ENCODE assay signal across 8 mouse cellular contexts in genomic region chr2:91930761-91931291, GRCm38 (mm10). TPM values are rescaled to one million over a fixed set of nuclear protein-coding genes. Genes with fewer than 3 reads are reported as not detected.
DNase-seq lines count a peak whose midpoint lies in the region; ATAC-seq and TF ChIP-seq lines count a peak whose summit lies in the region.
"Had no signal": no experiment of that assay in that cellular context is flagged by ENCODE, and none has a peak within 500 bp of the region (broad histone marks: within the 10 kb centered on the region; RNA-seq: fewer than 3 reads in every experiment).

No protein-coding gene starts in this region.

- 0 out of 2 replicates have a peak, but pooled peaks cover 4% of the 10 kb centered on the region for H3K27me3 ChIP-seq in kidney, embryonic 15.5 days
- no peaks in the 10 kb centered on the region for H3K27me3 ChIP-seq in neural tube, embryonic 11.5 days (ENCODE audit: control insufficient read depth, insufficient read depth, low read length)

- H3K4me3 ChIP-seq in embryonic fibroblast, embryonic 13.5 days (ENCODE audit: insufficient read depth, low read length): peak overlapping the region; percentile 11
- H3K4me3 ChIP-seq in kidney, embryonic 15.5 days (replicated peaks): peak overlapping the region; percentile 63
- H3K4me3 ChIP-seq in neural tube, embryonic 11.5 days (ENCODE audit: low read depth, low read length): peak overlapping the region; percentile 79

- no peaks in the 10 kb centered on the region for H3K4me1 ChIP-seq in embryonic fibroblast, embryonic 13.5 days (ENCODE audit: control insufficient read depth, insufficient read depth, low read length)
- H3K4me1 ChIP-seq in kidney, embryonic 15.5 days: peaks cover 61% of the 10 kb centered on the region
- peaks cover 37% of the 10 kb centered on the region for H3K4me1 ChIP-seq in neural tube, embryonic 11.5 days (ENCODE audit: control insufficient read depth, insufficient read depth, low read length)

- no peak for ATAC-seq in kidney, embryonic 15.5 days (replicated peaks; ENCODE audit: low FRiP score)
- ATAC-seq in neural tube, embryonic 11.5 days (ENCODE audit: insufficient read depth, low FRiP score, low TSS enrichment): no peak
- no peak for ATAC-seq in frontal cortex, adult (ENCODE audit: low TSS enrichment)
- no peak for ATAC-seq in monocyte, adult 5-6 weeks (replicated peaks; ENCODE audit: insufficient number of reproducible peaks, low FRiP score, low TSS enrichment, poor library complexity, severe bottlenecking)

- peak overlapping the region; percentile 65 for H3K4me2 ChIP-seq in kidney, embryonic 15.5 days
- peak overlapping the region; percentile 66 for H3K4me2 ChIP-seq in neural tube, embryonic 11.5 days (ENCODE audit: low read depth)

- 7% methylated on average over 23 of the region's 23 CpGs for WGBS in kidney, embryonic 15.5 days
- under 1% methylated on average over 23 of the region's 23 CpGs for WGBS in neural tube, embryonic 11.5 days

- peak overlapping the region; percentile 86 for H3K9ac ChIP-seq in kidney, embryonic 15.5 days
- peak overlapping the region; percentile 99 for H3K9ac ChIP-seq in neural tube, embryonic 11.5 days (ENCODE audit: low read length)

- TF ChIP-seq CTCF in embryonic fibroblast, embryonic 13.5 days (IDR thresholded peaks at IDR 0.05; ENCODE audit: borderline replicate concordance, insufficient read depth, low read length): no peak

- TF ChIP-seq POLR2A in embryonic fibroblast, embryonic 13.5 days (IDR thresholded peaks at IDR 0.05; ENCODE audit: low read depth, low read length): no peak

- H3K36me3 ChIP-seq in kidney, embryonic 15.5 days: peaks cover 28% of the 10 kb centered on the region
- peaks cover 3% of the 10 kb centered on the region; the same call in 1 of the 2 replicates for H3K36me3 ChIP-seq in neural tube, embryonic 11.5 days (ENCODE audit: control insufficient read depth, insufficient read depth, low read length)

- peak; percentile 24 for DNase-seq in right cerebral cortex, adult 18-20 months
- DNase-seq in right cerebral cortex, postnatal 25 days: no peak
- peak; percentile 61 for DNase-seq in neural tube, embryonic 11.5 days (ENCODE audit: low spot score)

- no peaks in the 10 kb centered on the region for H3K9me3 ChIP-seq in kidney, embryonic 15.5 days (replicated peaks)
- no peaks in the 10 kb centered on the region for H3K9me3 ChIP-seq in neural tube, embryonic 11.5 days (ENCODE audit: control insufficient read depth, low read length)

- no peak overlapping the region for H3K27ac ChIP-seq in embryonic fibroblast, embryonic 13.5 days (ENCODE audit: insufficient read depth, low read length)
- peak overlapping the region; percentile 96 for H3K27ac ChIP-seq in kidney, embryonic 15.5 days
- peak overlapping the region; percentile 91 for H3K27ac ChIP-seq in neural tube, embryonic 11.5 days (ENCODE audit: low read depth, low read length)
- H3K27ac ChIP-seq: macrophage had no signal

RNA-seq across cellular contexts. Expression of gene Mdk, which starts 1.3 kb away (rescaled TPM):
- 29.2 and 148 TPM in 2 replicates for polyA plus RNA-seq in embryonic fibroblast, embryonic 13.5 days (2011; ENCODE audit: insufficient read length, low read depth, missing spikeins)
- polyA plus RNA-seq in kidney, embryonic 15.5 days (2015; fragmentation: Nextera tagmentation; extraction: Ambion mirVana): 1,215 and 1,266 TPM in 2 replicates
- 1,127 and 1,214 TPM in 2 replicates for polyA plus RNA-seq in neural tube, embryonic 11.5 days (2014; fragmentation: Nextera tagmentation; extraction: Ambion mirVana)
- total RNA-seq in monocyte, adult 5-6 weeks (2017): 10.2 TPM in 1 of 3 replicates, not detected in the others

RNA-seq across cellular contexts. Expression of gene Chrm4, which starts 3.8 kb away (rescaled TPM):
- not detected in 2 replicates for polyA plus RNA-seq in embryonic fibroblast, embryonic 13.5 days (2011; ENCODE audit: insufficient read length, low read depth, missing spikeins)
- 0.42 TPM in 1 of 2 replicates, not detected in the other for polyA plus RNA-seq in kidney, embryonic 15.5 days (2015; fragmentation: Nextera tagmentation; extraction: Ambion mirVana)
- polyA plus RNA-seq in neural tube, embryonic 11.5 days (2014; fragmentation: Nextera tagmentation; extraction: Ambion mirVana): 0.45 and 0.53 TPM in 2 replicates
- total RNA-seq in monocyte, adult 5-6 weeks (2017): 0.29 TPM in 1 of 3 replicates, not detected in the others
- polyA plus RNA-seq: macrophage had no signal

RNA-seq across cellular contexts. Expression of gene Gm9821, which starts 14.7 kb away (rescaled TPM):
- not detected in 2 replicates for polyA plus RNA-seq in embryonic fibroblast, embryonic 13.5 days (2011; ENCODE audit: insufficient read length, low read depth, missing spikeins)
- polyA plus RNA-seq in kidney, embryonic 15.5 days (2015; fragmentation: Nextera tagmentation; extraction: Ambion mirVana): 0.49 and 0.53 TPM in 2 replicates
- 0.37 and 0.58 TPM in 2 replicates for polyA plus RNA-seq in neural tube, embryonic 11.5 days (2014; fragmentation: Nextera tagmentation; extraction: Ambion mirVana)
- 0.29 to 0.97 TPM (median 0.32 TPM) in 3 replicates for total RNA-seq in monocyte, adult 5-6 weeks (2017)

RNA-seq across cellular contexts. Expression of gene Dgkz, which starts 44.8 kb away (rescaled TPM):
- polyA plus RNA-seq in embryonic fibroblast, embryonic 13.5 days (2011; ENCODE audit: insufficient read length, low read depth, missing spikeins): 29.3 and 40.4 TPM in 2 replicates
- polyA plus RNA-seq in kidney, embryonic 15.5 days (2015; fragmentation: Nextera tagmentation; extraction: Ambion mirVana): 37.7 and 46.7 TPM in 2 replicates
- 34.6 and 37.7 TPM in 2 replicates for polyA plus RNA-seq in neural tube, embryonic 11.5 days (2014; fragmentation: Nextera tagmentation; extraction: Ambion mirVana)
- 83.0 to 148 TPM (median 110 TPM) in 3 replicates for total RNA-seq in monocyte, adult 5-6 weeks (2017)

Comparison
In these comparisons a context has a peak if more than half of its experiments do, and no peak if none do; other contexts are left out.
1. H3K4me3 ChIP-seq: peak in every context shown above with its lines; median percentile 79 in neural tube, embryonic 11.5 days; 63 in kidney, embryonic 15.5 days; 11 in embryonic fibroblast, embryonic 13.5 days.